Mouse (Mus musculus): ENCODE measurements around the gene Gpr19. TPM values are rescaled to one million over a fixed set of nuclear protein-coding genes. Genes with fewer than 3 reads are reported as not detected.

The Gpr19 gene
- total and polyA plus RNA-seq, 2 experiments from 2014 or later = 9.4 to 13.4 TPM

DNA sequence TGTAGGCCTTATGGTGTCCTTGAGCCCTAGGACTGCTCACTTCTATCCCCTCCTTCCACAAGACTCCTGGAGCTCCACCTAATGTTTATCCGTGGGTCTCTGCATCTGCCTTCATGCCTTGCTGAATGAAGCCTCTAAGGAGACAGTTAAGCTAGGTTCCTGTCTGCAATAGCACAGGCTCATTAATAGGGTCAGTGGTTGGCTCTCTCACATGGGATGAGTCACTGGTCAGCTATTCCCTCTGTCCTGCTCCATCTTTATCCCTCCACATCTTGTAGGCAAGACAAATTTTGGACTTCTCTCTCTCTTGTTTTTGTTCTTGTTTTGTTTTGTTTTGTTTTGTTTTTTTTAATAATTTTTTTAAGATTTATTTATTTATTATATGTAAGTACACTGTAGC is 7.4 kb upstream of the Gpr19 start:
- Histone ChIP-seq H3K36me3 (replicated peaks; ENCODE audit: control insufficient read depth, insufficient read depth, low read length) (no peaks in the 10 kb centered on the region), H3K27me3 (ENCODE audit: control insufficient read depth, insufficient read depth, low read length) (no peaks in the 10 kb centered on the region), H3K4me3 (ENCODE audit: low read depth, low read length) (no peak overlapping the region), H3K4me1 (ENCODE audit: control insufficient read depth, insufficient read depth) (no peaks in the 10 kb centered on the region), H3K4me2 (ENCODE audit: low read depth, low read length) (no peak overlapping the region), H3K9me3 (replicated peaks; ENCODE audit: control insufficient read depth, low read length) (no peaks in the 10 kb centered on the region), H3K9ac (replicated peaks; ENCODE audit: low read depth, low read length) (no peak overlapping the region), H3K27ac (ENCODE audit: low read depth) (no peak overlapping the region)
- 64% methylated on average over 1 of the region's 1 CpGs for WGBS
- DNase-seq (ENCODE audit: low spot score) (no peak), ATAC-seq (ENCODE audit: insufficient read depth, low read depth) (no peak)
- TF ChIP-seq CTCF (IDR thresholded peaks at IDR 0.05; ENCODE audit: low read depth) (no peak), EP300 (IDR thresholded peaks at IDR 0.05; ENCODE audit: low read depth) (no peak)

DNA sequence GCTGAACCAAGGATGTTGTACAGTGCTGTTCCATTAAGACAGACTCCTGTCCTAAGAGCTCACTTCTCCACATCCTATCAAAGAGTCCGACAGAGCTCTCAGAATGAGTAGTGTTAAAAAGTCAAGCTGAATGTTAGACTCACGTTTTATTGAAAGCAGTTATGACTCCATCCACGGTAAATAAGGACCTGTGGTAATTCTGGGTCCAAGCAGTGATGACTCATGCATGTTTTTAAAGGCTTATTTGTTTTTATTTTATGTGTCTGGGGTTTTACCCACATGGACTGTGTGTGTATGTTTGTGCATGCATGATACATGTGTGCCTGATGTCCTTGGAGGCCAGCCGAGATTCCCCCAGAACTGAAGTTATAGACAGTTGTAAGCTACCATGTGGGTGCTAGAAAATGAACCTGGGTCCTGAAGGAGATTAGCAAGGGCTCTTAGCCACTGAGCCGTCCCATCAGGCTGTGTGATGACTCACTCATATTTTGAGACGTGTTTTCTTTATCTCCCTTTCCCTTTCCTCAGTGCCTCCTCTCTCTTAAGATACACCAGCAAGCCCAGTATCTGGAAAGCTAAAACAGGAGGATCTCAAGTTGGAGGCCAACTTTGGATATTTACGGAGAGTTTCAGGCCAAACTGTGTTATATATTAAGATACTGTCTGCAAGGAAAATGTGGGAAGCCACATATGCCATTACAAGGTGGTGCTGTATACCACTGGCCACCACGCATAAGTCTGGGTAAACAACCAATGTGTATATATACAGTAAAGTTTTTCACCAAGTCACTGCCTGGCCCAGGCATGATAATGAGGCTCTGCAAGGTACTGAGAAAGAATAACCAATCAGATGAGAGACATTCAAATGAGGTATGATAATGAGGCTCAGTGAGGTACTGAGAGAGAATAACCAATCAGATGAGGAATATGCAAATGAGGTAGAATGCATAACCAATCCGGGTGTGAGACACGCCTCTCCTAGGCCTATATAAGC is 5.8 kb upstream of the Gpr19 start:
- Histone ChIP-seq H3K36me3 (replicated peaks; ENCODE audit: control insufficient read depth, insufficient read depth, low read length) (no peaks in the 10 kb centered on the region), H3K4me1 (ENCODE audit: control insufficient read depth, insufficient read depth) (peaks cover 4% of the 10 kb centered on the region), H3K27ac (ENCODE audit: low read depth) (no peak overlapping the region), H3K4me2 (ENCODE audit: low read depth, low read length) (no peak overlapping the region), H3K4me3 (ENCODE audit: low read depth, low read length) (no peak overlapping the region), H3K9ac (replicated peaks; ENCODE audit: low read depth, low read length) (no peak overlapping the region), H3K9me3 (replicated peaks; ENCODE audit: control insufficient read depth, low read length) (no peaks in the 10 kb centered on the region), H3K27me3 (ENCODE audit: control insufficient read depth, insufficient read depth, low read length) (no peaks in the 10 kb centered on the region)
- 71% methylated on average over 9 of the region's 10 CpGs for WGBS
- ATAC-seq (ENCODE audit: insufficient read depth, low read depth) = no peak
- TF ChIP-seq EP300 (IDR thresholded peaks at IDR 0.05; ENCODE audit: low read depth) (no peak), CTCF (IDR thresholded peaks at IDR 0.05; ENCODE audit: low read depth) (no peak)
- no peak for DNase-seq (ENCODE audit: low spot score)

DNA sequence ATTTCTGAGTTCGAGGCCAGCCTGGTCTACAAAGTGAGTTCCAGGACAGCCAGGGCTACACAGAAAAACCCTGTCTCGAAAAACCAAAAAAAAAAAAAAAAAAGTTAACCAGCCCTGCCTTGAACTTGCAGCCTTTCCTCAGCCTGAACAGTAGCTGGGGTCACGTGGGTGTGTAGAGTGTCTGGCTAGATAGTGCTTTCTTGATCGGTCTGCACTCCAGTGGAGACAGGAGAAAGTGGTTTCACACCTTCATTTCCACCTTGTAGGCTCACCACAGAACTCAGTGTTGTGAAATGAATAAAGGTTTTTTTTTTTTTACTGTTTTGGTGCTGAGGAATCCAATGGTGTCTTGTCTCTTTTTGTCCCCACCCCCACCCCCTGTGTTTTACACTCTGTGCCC is 5.0 kb upstream of the Gpr19 start:
- no peaks in the 10 kb centered on the region for H3K9me3 ChIP-seq (replicated peaks; ENCODE audit: control insufficient read depth, low read length)
- H3K27me3 ChIP-seq (ENCODE audit: control insufficient read depth, insufficient read depth, low read length) = no peaks in the 10 kb centered on the region
- no peak overlapping the region for H3K4me3 ChIP-seq (ENCODE audit: low read depth, low read length)
- no peak for TF ChIP-seq CTCF (IDR thresholded peaks at IDR 0.05; ENCODE audit: low read depth)
- no peak for TF ChIP-seq EP300 (IDR thresholded peaks at IDR 0.05; ENCODE audit: low read depth)
- H3K4me1 ChIP-seq (ENCODE audit: control insufficient read depth, insufficient read depth) = peaks cover 7% of the 10 kb centered on the region
- 56% methylated on average over 3 of the region's 4 CpGs for WGBS
- no peak overlapping the region for H3K4me2 ChIP-seq (ENCODE audit: low read depth, low read length)
- DNase-seq (ENCODE audit: low spot score) (no peak), ATAC-seq (ENCODE audit: insufficient read depth, low read depth) (no peak)
- H3K36me3 ChIP-seq (replicated peaks; ENCODE audit: control insufficient read depth, insufficient read depth, low read length) = no peaks in the 10 kb centered on the region
- H3K27ac ChIP-seq (ENCODE audit: low read depth) = no peak overlapping the region
- H3K9ac ChIP-seq (replicated peaks; ENCODE audit: low read depth, low read length) = no peak overlapping the region

DNA sequence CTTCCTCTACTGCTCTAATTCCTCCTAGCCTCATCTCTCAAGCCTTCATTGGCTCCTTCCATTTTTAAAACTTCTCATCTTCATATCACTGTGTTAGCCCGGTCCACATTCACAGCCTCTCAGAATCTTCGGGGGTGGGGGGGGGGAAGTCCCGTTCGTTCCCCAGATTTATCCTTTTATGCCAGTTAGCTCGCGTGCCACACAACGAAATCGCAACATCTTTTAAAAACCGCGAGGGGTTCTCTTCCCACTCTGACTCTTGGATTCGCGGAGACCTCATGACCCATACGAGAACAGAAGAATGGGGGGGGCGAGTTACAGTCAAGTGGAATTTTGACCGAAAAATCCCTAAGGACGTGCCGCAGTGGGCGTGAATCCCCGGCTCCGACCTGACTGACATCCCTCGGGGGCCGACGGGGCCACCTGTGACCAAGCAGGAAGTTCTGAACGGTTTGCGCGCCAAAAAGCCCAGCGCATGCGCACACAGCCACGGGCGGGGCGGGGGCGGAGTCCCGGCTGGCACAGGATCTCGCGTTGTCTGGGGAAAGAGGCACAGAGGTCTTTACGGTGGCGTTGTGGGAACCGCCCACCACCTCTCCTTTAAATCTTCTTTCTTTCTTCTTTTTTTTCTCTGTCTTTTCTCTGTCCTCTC is 809 bp downstream of the Gpr19 start:
- H3K4me3 ChIP-seq (ENCODE audit: low read depth, low read length) = peak overlapping the region; percentile 72
- peaks cover 13% of the 10 kb centered on the region for H3K4me1 ChIP-seq (ENCODE audit: control insufficient read depth, insufficient read depth)
- H3K9ac ChIP-seq (replicated peaks; ENCODE audit: low read depth, low read length) = peak overlapping the region; percentile 92
- no peaks in the 10 kb centered on the region for H3K36me3 ChIP-seq (replicated peaks; ENCODE audit: control insufficient read depth, insufficient read depth, low read length)
- under 1% methylated on average over 38 of the region's 38 CpGs for WGBS
- peak; percentile 72; the same call in 1 of the 2 replicates for TF ChIP-seq EP300 (IDR thresholded peaks at IDR 0.05; ENCODE audit: low read depth)
- TF ChIP-seq CTCF (IDR thresholded peaks at IDR 0.05; ENCODE audit: low read depth) = no peak
- H3K27ac ChIP-seq (ENCODE audit: low read depth) = peak overlapping the region; percentile 100
- no peaks in the 10 kb centered on the region for H3K27me3 ChIP-seq (ENCODE audit: control insufficient read depth, insufficient read depth, low read length)
- peak; percentile 88 for DNase-seq (ENCODE audit: low spot score)
- ATAC-seq (ENCODE audit: insufficient read depth, low read depth) = peak; percentile 92
- no peaks in the 10 kb centered on the region for H3K9me3 ChIP-seq (replicated peaks; ENCODE audit: control insufficient read depth, low read length)
- peak overlapping the region; percentile 80 for H3K4me2 ChIP-seq (ENCODE audit: low read depth, low read length)

DNA sequence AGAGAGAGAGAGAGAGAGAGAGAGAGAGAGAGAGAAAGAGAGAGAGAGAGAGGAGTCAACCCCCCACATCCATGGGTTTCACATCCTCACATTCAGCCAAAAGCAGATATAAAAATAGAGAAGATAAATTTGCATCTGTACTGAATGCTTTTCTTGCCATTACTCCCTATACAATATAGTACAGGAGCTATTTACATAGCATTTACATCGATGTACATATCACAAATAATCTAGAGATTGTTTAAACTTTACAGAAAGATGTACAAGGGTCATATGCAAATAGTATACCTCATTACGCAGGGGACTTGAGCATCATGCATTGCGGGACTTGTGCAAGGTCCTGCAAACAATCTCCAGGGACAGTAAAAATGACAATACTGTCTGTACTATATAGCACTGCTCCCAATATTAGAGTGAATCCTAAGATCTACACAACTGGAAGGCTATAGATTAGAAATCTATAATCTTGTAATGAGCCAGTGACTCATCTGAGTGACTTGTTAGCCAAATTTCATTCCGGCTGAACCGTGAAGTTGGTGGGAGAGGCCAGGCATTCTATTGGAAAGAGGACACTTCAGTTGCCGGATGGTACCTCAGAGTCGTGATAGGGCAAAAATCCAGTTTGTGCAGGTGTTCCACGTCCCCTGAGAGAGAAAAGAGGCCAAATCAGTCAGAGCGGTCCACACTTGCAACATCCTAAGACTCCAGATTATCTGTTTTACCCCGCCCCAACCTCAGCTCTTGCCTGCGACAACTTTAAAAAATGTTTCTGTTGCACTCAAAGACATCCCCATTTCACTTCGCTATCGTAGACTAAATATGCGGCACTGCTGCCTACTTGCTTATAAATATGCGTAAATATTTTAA is 1.6 kb downstream of the Gpr19 start:
- H3K4me3 ChIP-seq (ENCODE audit: low read depth, low read length) = peak overlapping the region; percentile 72
- TF ChIP-seq EP300 (IDR thresholded peaks at IDR 0.05; ENCODE audit: low read depth) (no peak), CTCF (IDR thresholded peaks at IDR 0.05; ENCODE audit: low read depth) (no peak)
- ATAC-seq (ENCODE audit: insufficient read depth, low read depth) (no peak), DNase-seq (ENCODE audit: low spot score) (no peak)
- no peaks in the 10 kb centered on the region for H3K9me3 ChIP-seq (replicated peaks; ENCODE audit: control insufficient read depth, low read length)
- H3K4me2 ChIP-seq (ENCODE audit: low read depth, low read length) = peak overlapping the region; percentile 80
- no peak overlapping the region for H3K27ac ChIP-seq (ENCODE audit: low read depth)
- H3K4me1 ChIP-seq (ENCODE audit: control insufficient read depth, insufficient read depth) = peaks cover 13% of the 10 kb centered on the region
- WGBS = 48% methylated on average over 15 of the region's 15 CpGs
- H3K27me3 ChIP-seq (ENCODE audit: control insufficient read depth, insufficient read depth, low read length) = no peaks in the 10 kb centered on the region
- H3K9ac ChIP-seq (replicated peaks; ENCODE audit: low read depth, low read length) = peak overlapping the region; percentile 92
- H3K36me3 ChIP-seq (replicated peaks; ENCODE audit: control insufficient read depth, insufficient read depth, low read length) = no peaks in the 10 kb centered on the region

All from heart, postnatal 0 days (tissue).